Mouse (Mus musculus) E14TG2a.4 (cell line): ENCODE results near the gene Smoc2.

Experiments used
- CTCF ChIP-seq: conservative IDR thresholded peaks from 2 replicates; pipeline ENCODE4 v1.5.1; 2014; ENCODE audit warnings: low read length
- NANOG ChIP-seq: IDR thresholded peaks from 2 replicates; pipeline ENCODE4 v1.6.1; 2014; ENCODE audit warnings: borderline replicate concordance, low read length, mixed read lengths
- POU5F1 ChIP-seq: IDR thresholded peaks from 2 replicates; pipeline ENCODE4 v1.6.1; 2014; ENCODE audit warnings: low read length, borderline replicate concordance

GRCm38 (mm10) chr17:14230698-14231430 lies 48.4 kb upstream of the Smoc2 start:
- no peak for TF ChIP-seq CTCF
- no peak for TF ChIP-seq POU5F1
- no peak for TF ChIP-seq NANOG
